Mouse (Mus musculus) MEL (cell line): ENCODE results near the gene Tsacc. TPM values are rescaled to one million over a fixed set of nuclear protein-coding genes. Genes with fewer than 3 reads are reported as not detected.
A peak's percentile ranks its signal among the peaks of the same experiment; 100 is the strongest.
"Not testable (repeated sequence)": the region's sequence is repeated elsewhere in the genome, so short reads cannot be mapped to it uniquely, and the experiment has no call there.

Experiments used
- DNase-seq: peaks from one replicate; pipeline ENCODE4 v3.0.0; 2011; ENCODE audit warnings: low read depth, low spot score
- H3K27ac ChIP-seq: 2 replicates; pipeline ENCODE4 v1.5.1; 2012; ENCODE audit warnings: low read depth, mild to moderate bottlenecking, control low read depth, low read length, moderate library complexity; ENCODE audit not compliant: control insufficient read depth
- H3K27me3 ChIP-seq, 2 experiments: fragments of 150-350 bp in 1 of 2; sonication (generic) in 1 of 2; 2 replicates each; pipeline ENCODE4 v1.6.1; 2012; ENCODE audit warnings: low read length in 2 of 2, mild to moderate bottlenecking in 2 of 2, improper control_type of control experiment in 1 of 2, moderate library complexity in 1 of 2; ENCODE audit not compliant: insufficient read depth in 2 of 2, control insufficient read depth in 1 of 2
- H3K36me3 ChIP-seq, 2 experiments: 2 replicates each; pipeline ENCODE4 v1.6.1; 2012 to 2014; ENCODE audit warnings: low read length in 2 of 2, improper control_type of control experiment in 1 of 2, inconsistent platforms in 1 of 2, mild to moderate bottlenecking in 1 of 2; ENCODE audit not compliant: insufficient read depth in 2 of 2, control insufficient read depth in 1 of 2
- H3K4me1 ChIP-seq, 2 experiments: fragments of 150-350 bp in 1 of 2; sonication (generic) in 1 of 2; 2 replicates each; pipeline ENCODE4 v1.6.1; 2012; ENCODE audit warnings: low read length in 2 of 2, improper control_type of control experiment in 1 of 2, mild to moderate bottlenecking in 1 of 2; ENCODE audit not compliant: insufficient read depth in 2 of 2, control insufficient read depth in 1 of 2
- H3K4me3 ChIP-seq, 2 experiments: fragments of 150-350 bp in 1 of 2; sonication (generic) in 1 of 2; 2 replicates each; pipeline ENCODE4 v1.5.1; 2012; ENCODE audit warnings: low read depth in 2 of 2, low read length in 2 of 2, mild to moderate bottlenecking in 2 of 2, moderate library complexity in 2 of 2, control low read depth in 1 of 2, improper control_type of control experiment in 1 of 2; ENCODE audit not compliant: control insufficient read depth in 1 of 2, insufficient read depth in 1 of 2
- H3K79me2 ChIP-seq: 2 replicates; pipeline ENCODE4 v1.6.1; 2012; ENCODE audit warnings: mild to moderate bottlenecking, low read length, moderate library complexity; ENCODE audit not compliant: control insufficient read depth, poor library complexity, insufficient read depth
- H3K9ac ChIP-seq: 2 replicates; pipeline ENCODE4 v1.6.1; 2012; ENCODE audit warnings: low read depth, mild to moderate bottlenecking, control low read depth, low read length, moderate library complexity; ENCODE audit not compliant: control insufficient read depth, poor library complexity, severe bottlenecking
- H3K9me3 ChIP-seq: fragments of 150-350 bp; sonication (generic); replicated peaks from 2 replicates; pipeline ENCODE4 v1.6.1; 2012; ENCODE audit warnings: mild to moderate bottlenecking, low read length, improper control_type of control experiment, moderate library complexity; ENCODE audit not compliant: insufficient read depth
- CHD1 ChIP-seq: IDR thresholded peaks from 2 replicates; pipeline ENCODE4 v1.6.1; 2012; ENCODE audit warnings: low read depth, mild to moderate bottlenecking, inconsistent platforms, low read length, improper control_type of control experiment
- CHD2 ChIP-seq: IDR thresholded peaks from 2 replicates; pipeline ENCODE4 v1.6.1; 2011; ENCODE audit warnings: low read length, improper control_type of control experiment
- CTCF ChIP-seq, 3 experiments: IDR thresholded peaks in 2 of 3; conservative IDR thresholded peaks in 1 of 3; 2 replicates each; pipeline ENCODE4 v1.5.1; 2011 to 2012; ENCODE audit warnings: low read length in 3 of 3, low read depth in 2 of 3, mild to moderate bottlenecking in 2 of 3, improper control_type of control experiment in 1 of 3, inconsistent platforms in 1 of 3, mixed read lengths in 1 of 3, moderate library complexity in 1 of 3; ENCODE audit not compliant: control insufficient read depth in 1 of 3, insufficient read depth in 1 of 3, poor library complexity in 1 of 3, severe bottlenecking in 1 of 3
- ELF1 ChIP-seq: IDR thresholded peaks from 2 replicates; pipeline ENCODE4 v1.6.1; 2014; ENCODE audit warnings: low read depth, mild to moderate bottlenecking, inconsistent platforms, low read length, improper control_type of control experiment, moderate library complexity
- EP300 ChIP-seq, 2 experiments: IDR thresholded peaks; 2 replicates each; pipeline ENCODE4 v1.6.1; 2011; ENCODE audit warnings: improper control_type of control experiment in 2 of 2, low read length in 2 of 2, low read depth in 1 of 2, mild to moderate bottlenecking in 1 of 2
- GATA1 ChIP-seq: IDR thresholded peaks from 2 replicates; pipeline ENCODE4 v1.6.1; 2011; ENCODE audit warnings: low read depth, low read length, improper control_type of control experiment
- HCFC1 ChIP-seq: IDR thresholded peaks from 2 replicates; pipeline ENCODE4 v1.6.1; 2012; ENCODE audit warnings: low read depth, mild to moderate bottlenecking, inconsistent platforms, low read length, improper control_type of control experiment, moderate library complexity
- KAT2A ChIP-seq: conservative IDR thresholded peaks from 2 replicates; pipeline ENCODE4 v1.6.1; 2012; ENCODE audit warnings: low read depth, low read length, improper control_type of control experiment, inconsistent platforms
- MAFK ChIP-seq: IDR thresholded peaks from 2 replicates; pipeline ENCODE4 v1.6.1; 2011; ENCODE audit warnings: low read depth, mild to moderate bottlenecking, low read length, improper control_type of control experiment, borderline replicate concordance
- MEF2A ChIP-seq: IDR thresholded peaks from 2 replicates; pipeline ENCODE4 v1.6.1; 2014; ENCODE audit warnings: low read depth, mild to moderate bottlenecking, inconsistent platforms, low read length, improper control_type of control experiment; ENCODE audit not compliant: poor library complexity, insufficient replicate concordance, severe bottlenecking; ENCODE audit errors: extremely low read depth
- MXI1 ChIP-seq: IDR thresholded peaks from 2 replicates; pipeline ENCODE4 v1.6.1; 2011; ENCODE audit warnings: mild to moderate bottlenecking, low read depth, low read length, improper control_type of control experiment
- MYC ChIP-seq: IDR thresholded peaks from 2 replicates; pipeline ENCODE4 v1.6.1; 2011; ENCODE audit warnings: low read depth, mild to moderate bottlenecking, low read length, improper control_type of control experiment, moderate library complexity
- NRF1 ChIP-seq: IDR thresholded peaks from 2 replicates; pipeline ENCODE4 v1.6.1; 2014; ENCODE audit warnings: low read depth, mild to moderate bottlenecking, inconsistent platforms, low read length, improper control_type of control experiment, moderate library complexity; ENCODE audit not compliant: poor library complexity, insufficient read depth, severe bottlenecking
- POLR2A ChIP-seq, 2 experiments: IDR thresholded peaks; 2 replicates each; pipeline ENCODE4 v1.6.1; 2011 to 2012; ENCODE audit warnings: low read length in 2 of 2, mild to moderate bottlenecking in 2 of 2, control low read depth in 1 of 2, improper control_type of control experiment in 1 of 2, low read depth in 1 of 2, moderate library complexity in 1 of 2; ENCODE audit not compliant: control insufficient read depth in 1 of 2, insufficient read depth in 1 of 2, poor library complexity in 1 of 2
- POLR2AphosphoS5 ChIP-seq: IDR thresholded peaks from 2 replicates; pipeline ENCODE4 v1.6.1; 2012; ENCODE audit warnings: low read depth, borderline replicate concordance, mild to moderate bottlenecking, inconsistent platforms, low read length, moderate library complexity, mixed read lengths
- RAD21 ChIP-seq: IDR thresholded peaks from 2 replicates; pipeline ENCODE4 v1.6.1; 2011; ENCODE audit warnings: mild to moderate bottlenecking, low read depth, low read length, improper control_type of control experiment
- RCOR1 ChIP-seq: IDR thresholded peaks from 2 replicates; pipeline ENCODE4 v1.6.1; 2012; ENCODE audit warnings: low read depth, mild to moderate bottlenecking, inconsistent platforms, low read length, improper control_type of control experiment
- SIN3A ChIP-seq: IDR thresholded peaks from 2 replicates; pipeline ENCODE4 v1.6.1; 2012; ENCODE audit warnings: low read length, improper control_type of control experiment, inconsistent platforms
- SMC3 ChIP-seq: IDR thresholded peaks from 2 replicates; pipeline ENCODE4 v1.6.1; 2011; ENCODE audit warnings: low read depth, low read length, improper control_type of control experiment
- TCF12 ChIP-seq: IDR thresholded peaks from 2 replicates; pipeline ENCODE4 v1.6.1; 2014; ENCODE audit warnings: low read depth, mild to moderate bottlenecking, inconsistent platforms, low read length, improper control_type of control experiment, moderate library complexity
- UBTF ChIP-seq: IDR thresholded peaks from 2 replicates; pipeline ENCODE4 v1.6.1; 2012; ENCODE audit warnings: low read depth, mild to moderate bottlenecking, inconsistent platforms, low read length, improper control_type of control experiment, moderate library complexity, borderline replicate concordance; ENCODE audit not compliant: insufficient read depth
- USF1 ChIP-seq: IDR thresholded peaks from 2 replicates; pipeline ENCODE4 v1.6.1; 2014; ENCODE audit warnings: low read depth, mild to moderate bottlenecking, inconsistent platforms, low read length, improper control_type of control experiment, moderate library complexity
- USF2 ChIP-seq, 2 experiments: IDR thresholded peaks; 2 replicates each; pipeline ENCODE4 v1.6.1; 2011 to 2012; ENCODE audit warnings: improper control_type of control experiment in 2 of 2, low read length in 2 of 2, borderline replicate concordance in 1 of 2, inconsistent platforms in 1 of 2, low read depth in 1 of 2, mild to moderate bottlenecking in 1 of 2; ENCODE audit not compliant: insufficient read depth in 1 of 2
- ZKSCAN1 ChIP-seq: IDR thresholded peaks from 2 replicates; pipeline ENCODE4 v1.6.1; 2012; ENCODE audit warnings: low read depth, mild to moderate bottlenecking, inconsistent platforms, low read length, improper control_type of control experiment, moderate library complexity
- ZMIZ1 ChIP-seq: IDR thresholded peaks from 2 replicates; pipeline ENCODE4 v1.6.1; 2012; ENCODE audit warnings: low read depth, mild to moderate bottlenecking, inconsistent platforms, low read length, improper control_type of control experiment, moderate library complexity
- polyA plus RNA-seq, 2 experiments: library from polyadenylated mRNA; stranded (reverse) in 1 of 2; unstranded in 1 of 2; fragments of >175 nt in 1 of 2; fragments of >200 nt in 1 of 2; gene quantifications; 2 replicates each; pipeline versions ENCODE4 v1.2.1 to v1.2.4; 2012; ENCODE audit warnings: low replicate concordance in 2 of 2, low read depth in 1 of 2; ENCODE audit not compliant: insufficient read length in 2 of 2, insufficient read depth in 1 of 2, missing spikeins in 1 of 2
- total RNA-seq: library from RNA; depleted of rRNA; stranded (reverse); fragments of 300-350 nt; gene quantifications from 2 replicates; pipeline ENCODE4 v1.2.3, GENCODE M21; 2012

Tsacc gene
- total and polyA plus RNA-seq, 3 experiments, result 34.1 to 41.1 TPM; not detected in 1

DNA sequence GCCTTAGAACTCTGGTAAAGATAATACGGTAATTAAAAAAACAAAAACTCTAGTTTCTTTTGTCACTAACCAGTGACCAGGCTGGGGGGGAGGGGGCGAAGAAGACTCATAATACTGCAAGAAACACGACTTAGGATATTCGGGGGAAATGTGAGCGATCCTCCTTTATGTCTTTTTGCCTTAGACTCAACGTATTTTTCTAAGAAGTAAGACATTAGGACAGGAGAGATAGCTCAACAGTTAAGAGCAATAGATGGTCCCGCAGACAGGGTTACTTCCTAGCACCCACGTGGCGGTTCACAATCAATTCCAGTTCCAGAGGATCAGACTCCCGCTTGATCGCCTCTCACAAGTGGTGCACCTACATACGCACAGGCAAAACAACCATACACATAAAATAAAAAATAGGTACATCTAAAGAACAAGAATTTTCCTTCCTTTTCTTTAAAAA, 664 bp downstream of the Tsacc start (continued):
- TF ChIP-seq UBTF (no peak), USF2 (IDR thresholded peaks at IDR 0.05; ENCODE audit: borderline replicate concordance in 1 of 2, insufficient read depth in 1 of 2, low read depth in 1 of 2, low read length in 2 of 2) (no peak), NRF1 (no peak), MAFK (0 out of 2 replicates have a peak, but pooled peaks have one; percentile 34), ZMIZ1 (peak; percentile 86), RAD21 (no peak), ZKSCAN1 (no peak; the same call in 1 of the 2 replicates), POLR2A (IDR thresholded peaks at IDR 0.05; ENCODE audit: control insufficient read depth in 1 of 2, insufficient read depth in 1 of 2, low read depth in 1 of 2, low read length in 2 of 2, poor library complexity in 1 of 2) (no peak), CHD1 (peak; percentile 91), TCF12 (no peak), MEF2A (0 out of 2 replicates have a peak, but pooled peaks have one; percentile 23), GATA1 (no peak), HCFC1 (no peak)

DNA sequence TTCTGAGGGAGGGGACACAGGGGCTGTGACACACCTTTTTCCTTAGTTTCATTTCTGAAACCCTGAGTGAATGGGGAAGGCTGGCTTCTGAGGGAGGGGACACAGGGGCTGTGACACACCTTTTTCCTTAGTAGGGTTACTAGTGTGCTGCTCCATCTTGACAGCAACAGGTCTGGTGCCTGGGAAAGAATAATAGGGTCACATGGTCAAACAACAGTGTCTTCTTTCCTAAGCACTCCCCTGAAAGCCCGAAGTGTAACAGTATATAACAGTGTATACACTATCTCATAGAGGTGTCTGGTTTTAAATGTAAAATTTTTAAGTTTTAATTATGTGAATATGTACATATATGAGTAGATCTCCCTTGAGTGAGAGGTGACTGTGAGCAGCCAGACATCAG, 1.5 kb downstream of the Tsacc start:
- DNase-seq, H3K9me3 ChIP-seq, H3K27me3 ChIP-seq: not testable (repeated sequence)
- H3K36me3 ChIP-seq, result peaks cover 8 to 27% of the 10 kb centered on the region in 2 experiments
- H3K4me3 ChIP-seq, result peak overlapping the region; percentile 70 to 75
- H3K27ac ChIP-seq, result peak overlapping the region; percentile 95
- H3K79me2 ChIP-seq, result peaks cover 36% of the 10 kb centered on the region
- H3K4me1 ChIP-seq, result peaks cover 7 to 11% of the 10 kb centered on the region in 2 experiments
- H3K9ac ChIP-seq, result peak overlapping the region; percentile 84
- peak; percentile 78 for TF ChIP-seq USF1

DNA sequence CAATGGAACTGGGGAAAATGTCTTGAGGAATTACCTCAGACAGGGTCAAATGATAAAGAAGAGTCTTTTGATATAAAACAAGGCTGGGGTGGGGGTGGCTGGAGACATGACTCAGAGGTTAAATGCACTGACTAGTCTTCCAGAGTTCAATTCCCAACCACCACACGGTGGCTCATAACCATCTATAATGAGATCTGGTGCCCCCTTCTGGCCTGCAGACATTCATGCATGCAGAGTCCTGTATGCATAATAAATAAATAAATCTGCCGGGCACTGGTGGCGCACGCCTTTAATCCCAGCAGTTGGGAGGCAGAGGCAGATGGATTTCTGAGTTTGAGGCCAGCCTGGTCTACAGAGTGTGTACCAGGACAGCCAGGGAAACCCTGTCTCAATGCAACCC, 4.8 kb downstream of the Tsacc start:
- TF ChIP-seq RCOR1 (no peak), SMC3 (peak; percentile 55), CTCF (IDR thresholded peaks at IDR 0.05 in 2 of 3, conservative IDR thresholded peaks at IDR 0.05 in 1 of 3; ENCODE audit: control insufficient read depth in 1 of 3, insufficient read depth in 1 of 3, low read depth in 2 of 3, low read length in 3 of 3, poor library complexity in 1 of 3, severe bottlenecking in 1 of 3) (peak; percentile 60 to 86 (median 63)), GATA1 (no peak), MAFK (no peak), TCF12 (0 out of 2 replicates have a peak, but pooled peaks have one; percentile 9), CHD2 (no peak), EP300 (IDR thresholded peaks at IDR 0.05; ENCODE audit: low read depth in 1 of 2, low read length in 2 of 2) (no peak), KAT2A (no peak), SIN3A (peak; percentile 33; the same call in 1 of the 2 replicates), ELF1 (no peak), MXI1 (no peak), MYC (peak; percentile 60; the same call in 1 of the 2 replicates), POLR2AphosphoS5 (no peak)
- Histone ChIP-seq H3K36me3 (peaks cover 2 to 9% of the 10 kb centered on the region in 2 experiments; a peak in 3 of 4 replicates), H3K27ac (no peak overlapping the region), H3K79me2 (peaks cover 5% of the 10 kb centered on the region), H3K4me1 (peaks cover 2% of the 10 kb centered on the region in 2 experiments; a peak in 1 of 4 replicates), H3K27me3 (no peaks in the 10 kb centered on the region), H3K9me3 (no peaks in the 10 kb centered on the region), H3K4me3 (no peak overlapping the region), H3K9ac (no peak overlapping the region)
- peak; percentile 75 for DNase-seq
